Mouse (Mus musculus): Measurements from ENCODE around the gene Ifi203. TPM values are rescaled to one million over a fixed set of nuclear protein-coding genes. Genes with fewer than 3 reads are reported as not detected.
"Not testable (repeated sequence)": the region's sequence is repeated elsewhere in the genome, so short reads cannot be mapped to it uniquely, and the experiment has no call there.

Gene Ifi203
- polyA plus RNA-seq, 1 experiment from 2014 or later: not detected

DNA sequence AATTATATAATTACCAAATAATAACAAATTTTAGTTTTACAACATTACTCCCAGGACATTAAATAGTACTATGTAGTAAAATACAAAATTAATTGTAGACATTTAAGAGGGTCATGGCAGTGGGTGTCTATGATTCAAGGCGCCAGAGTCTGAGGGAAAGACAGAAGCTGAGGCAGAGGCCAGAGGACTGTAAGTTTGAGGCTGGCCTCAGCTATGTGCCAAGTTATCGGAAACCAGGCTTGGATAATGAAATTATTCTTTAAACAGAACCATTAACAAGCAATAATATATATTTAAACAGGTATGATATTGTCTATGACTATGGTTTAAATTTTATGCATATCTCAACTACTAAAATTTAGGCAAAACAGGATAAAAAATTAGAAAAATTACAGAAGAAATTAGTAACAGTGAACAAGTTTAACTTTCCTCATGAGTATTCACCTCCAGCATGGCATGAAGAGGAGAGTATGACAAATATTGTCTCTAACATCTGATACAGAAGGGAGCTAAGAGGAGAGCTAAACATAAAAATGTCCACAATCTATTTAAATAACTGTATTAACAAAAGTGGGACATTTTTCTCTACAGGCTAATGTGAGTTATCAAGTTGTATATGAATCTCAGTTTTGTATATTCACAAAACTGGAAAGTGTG is 30.5 kb downstream of the Ifi203 start:
- Histone ChIP-seq H3K36me3 (ENCODE audit: control insufficient read depth, insufficient read depth, low read length) (no peaks in the 10 kb centered on the region), H3K4me2 (ENCODE audit: low read depth, low read length, severe bottlenecking) (no peak overlapping the region), H3K27ac (ENCODE audit: low read depth, low read length) (no peak overlapping the region), H3K9me3 (ENCODE audit: control insufficient read depth, low read length) (no peaks in the 10 kb centered on the region), H3K9ac (ENCODE audit: low read length) (no peak overlapping the region), H3K4me3 (ENCODE audit: low read depth, low read length) (no peak overlapping the region), H3K27me3 (ENCODE audit: control insufficient read depth, insufficient read depth, low read length) (no peaks in the 10 kb centered on the region), H3K4me1 (replicated peaks; ENCODE audit: control insufficient read depth, insufficient read depth, low read length) (no peaks in the 10 kb centered on the region)
- ATAC-seq (replicated peaks; ENCODE audit: low FRiP score) (no peak), DNase-seq (ENCODE audit: low spot score) (no peak)
- WGBS: 84% methylated on average over 2 of the region's 2 CpGs

DNA sequence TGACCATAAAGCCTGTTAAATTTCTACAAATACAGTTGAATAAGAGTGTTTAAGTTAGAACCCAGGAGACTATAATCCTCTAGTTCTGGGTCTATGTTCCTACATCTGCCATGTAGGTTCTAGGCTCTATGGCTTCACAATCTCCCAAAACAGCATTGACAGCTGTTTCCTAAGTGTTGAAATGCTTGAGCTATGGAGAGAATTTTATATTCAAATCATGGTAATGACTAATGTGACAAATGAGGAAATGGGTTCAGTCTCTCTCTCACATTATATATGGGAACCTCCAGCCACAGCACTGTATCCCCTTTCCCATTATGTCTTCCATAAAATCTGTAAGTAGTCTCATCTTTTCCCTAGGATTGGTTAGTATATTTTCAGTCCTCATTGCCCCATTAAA is 34.1 kb downstream of the Ifi203 start:
- not testable (repeated sequence) for H3K9ac ChIP-seq (ENCODE audit: low read length); DNase-seq (ENCODE audit: low spot score); H3K4me3 ChIP-seq (ENCODE audit: low read depth, low read length); H3K27ac ChIP-seq (ENCODE audit: low read depth, low read length); H3K36me3 ChIP-seq (ENCODE audit: control insufficient read depth, insufficient read depth, low read length); H3K4me1 ChIP-seq (replicated peaks; ENCODE audit: control insufficient read depth, insufficient read depth, low read length); H3K27me3 ChIP-seq (ENCODE audit: control insufficient read depth, insufficient read depth, low read length); H3K9me3 ChIP-seq (ENCODE audit: control insufficient read depth, low read length); ATAC-seq (replicated peaks; ENCODE audit: low FRiP score); H3K4me2 ChIP-seq (ENCODE audit: low read depth, low read length, severe bottlenecking)

DNA sequence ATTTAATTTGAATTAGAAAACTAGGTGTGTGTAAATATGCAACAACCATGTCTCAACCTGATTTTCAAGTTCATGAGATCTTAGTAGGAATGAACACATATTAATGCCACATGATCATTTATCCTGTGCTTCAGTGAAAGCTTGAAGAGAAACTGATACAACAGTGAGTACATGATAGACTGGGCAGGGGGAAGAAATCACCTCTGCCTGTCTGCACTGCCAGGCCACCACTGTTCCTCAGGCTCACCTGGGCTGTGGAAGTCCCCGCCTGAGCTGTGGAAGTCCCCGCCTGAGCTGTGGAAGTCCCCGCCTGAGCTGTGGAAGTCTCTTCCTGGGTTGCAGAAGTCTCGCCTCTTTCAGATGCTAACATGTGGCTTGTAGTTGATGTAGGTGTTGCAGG is 36.6 kb downstream of the Ifi203 start:
- H3K9me3 ChIP-seq (ENCODE audit: control insufficient read depth, low read length); H3K9ac ChIP-seq (ENCODE audit: low read length); H3K27me3 ChIP-seq (ENCODE audit: control insufficient read depth, insufficient read depth, low read length); H3K36me3 ChIP-seq (ENCODE audit: control insufficient read depth, insufficient read depth, low read length); ATAC-seq (replicated peaks; ENCODE audit: low FRiP score); H3K4me3 ChIP-seq (ENCODE audit: low read depth, low read length); H3K27ac ChIP-seq (ENCODE audit: low read depth, low read length); DNase-seq (ENCODE audit: low spot score); H3K4me1 ChIP-seq (replicated peaks; ENCODE audit: control insufficient read depth, insufficient read depth, low read length); H3K4me2 ChIP-seq (ENCODE audit: low read depth, low read length, severe bottlenecking): not testable (repeated sequence)
- WGBS: 90% methylated on average over 4 of the region's 4 CpGs

DNA sequence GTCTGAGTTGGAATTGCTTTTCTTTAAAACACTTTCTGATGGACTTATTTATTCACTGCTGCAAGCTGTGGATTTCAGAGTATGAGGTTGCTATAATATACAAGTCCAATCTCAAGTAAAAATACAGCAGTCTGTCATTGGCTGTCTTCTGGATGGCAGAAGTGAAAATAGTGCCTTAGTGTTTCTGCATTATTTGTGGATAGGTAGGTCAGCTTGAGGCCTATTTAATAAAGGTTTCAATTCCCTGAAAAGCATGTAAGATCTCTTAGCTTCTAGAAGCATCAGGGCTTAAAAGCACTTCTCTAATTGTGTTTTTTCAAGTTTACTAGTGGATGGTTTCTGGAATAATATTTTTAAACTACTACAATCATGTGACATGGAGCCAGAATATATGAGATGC is 52.7 kb downstream of the Ifi203 start:
- H3K4me3 ChIP-seq (ENCODE audit: low read depth, low read length); H3K4me2 ChIP-seq (ENCODE audit: low read depth, low read length, severe bottlenecking); H3K4me1 ChIP-seq (replicated peaks; ENCODE audit: control insufficient read depth, insufficient read depth, low read length); ATAC-seq (replicated peaks; ENCODE audit: low FRiP score); H3K27ac ChIP-seq (ENCODE audit: low read depth, low read length); H3K9ac ChIP-seq (ENCODE audit: low read length); H3K36me3 ChIP-seq (ENCODE audit: control insufficient read depth, insufficient read depth, low read length); DNase-seq (ENCODE audit: low spot score); H3K27me3 ChIP-seq (ENCODE audit: control insufficient read depth, insufficient read depth, low read length); H3K9me3 ChIP-seq (ENCODE audit: control insufficient read depth, low read length): not testable (repeated sequence)

DNA sequence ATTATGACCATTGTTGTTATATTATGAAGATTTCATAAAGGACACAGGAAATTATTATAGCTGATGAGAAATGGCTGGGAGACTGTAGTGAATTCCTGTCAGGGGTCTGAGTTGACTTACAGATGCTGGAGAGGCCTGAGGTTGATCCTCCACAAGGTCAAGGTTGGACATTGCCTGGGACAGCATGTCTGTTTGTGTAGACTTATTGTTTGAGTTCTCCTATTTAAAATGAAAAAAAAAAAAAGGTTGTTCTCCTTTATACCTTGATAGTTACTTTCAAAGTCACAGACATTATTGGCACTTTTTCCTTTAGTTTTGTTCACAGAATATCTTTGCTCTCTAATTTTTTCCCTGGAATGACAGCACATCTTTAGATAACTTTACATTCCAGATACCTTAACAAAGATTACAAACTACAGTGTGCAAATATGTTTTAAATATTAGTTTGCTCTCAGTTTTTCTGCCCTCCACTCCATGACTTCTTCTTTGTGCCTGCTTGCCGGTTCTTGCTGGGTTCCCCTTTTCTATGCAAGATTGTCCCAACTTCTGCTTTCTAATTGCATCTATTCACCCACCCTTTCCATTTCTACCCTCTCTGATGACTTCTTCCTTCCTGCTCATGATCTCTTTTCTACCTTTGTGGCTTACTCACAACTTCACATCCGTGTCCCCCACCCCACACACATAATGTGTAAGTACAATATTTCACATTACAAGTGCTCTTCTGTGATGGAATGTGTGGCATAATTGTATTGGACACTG is 55.3 kb downstream of the Ifi203 start:
- H3K4me2 ChIP-seq (ENCODE audit: low read depth, low read length, severe bottlenecking); H3K9ac ChIP-seq (ENCODE audit: low read length); DNase-seq (ENCODE audit: low spot score); H3K27me3 ChIP-seq (ENCODE audit: control insufficient read depth, insufficient read depth, low read length); H3K9me3 ChIP-seq (ENCODE audit: control insufficient read depth, low read length); H3K36me3 ChIP-seq (ENCODE audit: control insufficient read depth, insufficient read depth, low read length); ATAC-seq (replicated peaks; ENCODE audit: low FRiP score); H3K4me1 ChIP-seq (replicated peaks; ENCODE audit: control insufficient read depth, insufficient read depth, low read length); H3K4me3 ChIP-seq (ENCODE audit: low read depth, low read length); H3K27ac ChIP-seq (ENCODE audit: low read depth, low read length): not testable (repeated sequence)
- 100% methylated on average over 1 of the region's 2 CpGs for WGBS

DNA sequence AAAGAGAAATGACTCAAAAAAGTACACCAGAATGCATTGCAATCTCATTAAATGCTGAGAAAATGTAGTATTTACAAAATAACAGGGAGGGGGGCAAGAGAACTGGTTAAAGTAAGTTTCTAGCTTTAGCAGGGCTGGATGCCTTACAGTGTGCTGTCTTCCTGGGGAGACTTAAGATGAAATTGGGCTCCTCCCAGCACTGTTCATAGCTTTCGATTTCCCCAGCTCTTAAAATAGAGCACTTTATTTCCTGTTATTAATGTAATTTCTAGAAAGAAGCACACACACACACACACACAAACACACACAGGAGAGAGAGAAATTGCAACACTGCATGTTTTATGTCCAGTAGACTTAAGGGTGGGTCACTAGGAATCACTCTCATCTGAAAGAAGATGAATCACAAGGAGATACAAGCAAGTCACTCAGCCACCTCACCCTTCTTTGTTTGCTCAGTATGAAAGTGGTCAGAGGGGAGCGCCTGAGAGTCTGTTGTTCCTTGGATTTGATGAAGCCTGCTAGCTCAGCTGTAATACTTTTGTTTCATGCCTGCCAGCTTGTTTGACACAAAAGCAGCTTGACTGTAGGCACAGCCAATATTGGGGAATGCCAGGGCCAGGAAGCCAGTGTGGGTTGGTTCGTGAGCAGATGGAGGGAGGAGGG is 62.3 kb downstream of the Ifi203 start:
- DNase-seq (ENCODE audit: low spot score); H3K4me1 ChIP-seq (replicated peaks; ENCODE audit: control insufficient read depth, insufficient read depth, low read length); ATAC-seq (replicated peaks; ENCODE audit: low FRiP score); H3K27ac ChIP-seq (ENCODE audit: low read depth, low read length); H3K4me2 ChIP-seq (ENCODE audit: low read depth, low read length, severe bottlenecking); H3K9me3 ChIP-seq (ENCODE audit: control insufficient read depth, low read length); H3K36me3 ChIP-seq (ENCODE audit: control insufficient read depth, insufficient read depth, low read length); H3K4me3 ChIP-seq (ENCODE audit: low read depth, low read length); H3K27me3 ChIP-seq (ENCODE audit: control insufficient read depth, insufficient read depth, low read length); H3K9ac ChIP-seq (ENCODE audit: low read length): not testable (repeated sequence)
- WGBS: 70% methylated on average over 3 of the region's 3 CpGs

DNA sequence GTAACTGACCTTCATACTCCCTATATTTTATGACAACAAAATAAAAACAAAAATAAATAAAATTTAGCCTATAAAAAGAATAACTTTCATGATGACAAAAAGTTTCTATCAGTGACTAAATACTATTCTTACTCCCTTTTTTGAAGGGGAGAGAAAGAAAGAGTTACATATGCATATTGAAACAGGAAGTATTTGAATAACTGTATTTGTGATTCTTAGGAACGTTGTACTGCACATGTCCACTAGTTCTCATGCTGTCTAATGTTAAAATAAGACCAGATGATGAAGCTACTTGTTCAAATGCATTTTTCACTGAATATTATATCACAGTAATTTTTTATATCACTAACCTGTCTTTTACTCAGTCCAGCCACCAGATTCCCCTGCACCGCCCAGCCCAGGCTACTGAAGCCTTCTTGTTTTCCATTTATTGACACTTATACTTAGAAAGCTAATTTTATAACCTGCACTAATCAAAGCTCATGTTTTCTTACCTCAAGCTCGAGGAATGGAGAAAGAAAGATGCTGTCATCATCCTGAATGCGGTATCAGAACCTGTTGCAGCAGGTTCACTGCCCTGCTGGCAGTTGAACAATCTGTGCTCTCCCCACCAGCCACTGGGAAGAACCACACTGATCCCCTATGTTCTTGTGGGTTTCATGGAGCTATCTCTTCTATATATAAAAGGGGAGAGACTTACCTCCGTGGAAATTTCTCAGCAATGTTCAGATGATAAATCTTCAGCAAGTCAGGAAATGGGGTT is 63.1 kb downstream of the Ifi203 start:
- H3K4me1 ChIP-seq (replicated peaks; ENCODE audit: control insufficient read depth, insufficient read depth, low read length); H3K9me3 ChIP-seq (ENCODE audit: control insufficient read depth, low read length); H3K4me3 ChIP-seq (ENCODE audit: low read depth, low read length); DNase-seq (ENCODE audit: low spot score); H3K9ac ChIP-seq (ENCODE audit: low read length); H3K36me3 ChIP-seq (ENCODE audit: control insufficient read depth, insufficient read depth, low read length); ATAC-seq (replicated peaks; ENCODE audit: low FRiP score); H3K27me3 ChIP-seq (ENCODE audit: control insufficient read depth, insufficient read depth, low read length); H3K27ac ChIP-seq (ENCODE audit: low read depth, low read length); H3K4me2 ChIP-seq (ENCODE audit: low read depth, low read length, severe bottlenecking): not testable (repeated sequence)
- 83% methylated on average over 5 of the region's 5 CpGs for WGBS

DNA sequence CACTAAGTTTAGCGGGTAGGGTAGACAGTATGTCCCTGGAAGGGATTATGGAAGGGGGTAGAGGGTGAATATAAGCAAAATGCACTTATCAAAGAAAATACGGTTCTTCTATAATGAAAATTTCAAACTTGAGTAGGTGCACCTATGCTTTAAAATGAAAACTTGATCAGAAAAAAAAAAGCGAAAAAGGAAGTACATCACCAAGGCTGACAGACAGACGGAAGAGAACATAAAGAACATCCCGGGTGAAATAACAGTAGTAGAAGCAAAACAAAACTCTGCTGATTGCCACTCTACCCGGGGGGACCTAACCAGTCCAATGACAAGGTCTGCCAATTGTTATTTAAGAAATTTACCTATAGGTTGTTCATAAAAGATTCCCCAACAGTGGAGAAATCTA is 64.2 kb downstream of the Ifi203 start:
- not testable (repeated sequence) for ATAC-seq (replicated peaks; ENCODE audit: low FRiP score); H3K4me2 ChIP-seq (ENCODE audit: low read depth, low read length, severe bottlenecking)

More for the DNA sequence above, 64.2 kb downstream of the Ifi203 start:
- not testable (repeated sequence) for H3K27ac ChIP-seq (ENCODE audit: low read depth, low read length); H3K36me3 ChIP-seq (ENCODE audit: control insufficient read depth, insufficient read depth, low read length); H3K9ac ChIP-seq (ENCODE audit: low read length); H3K4me1 ChIP-seq (replicated peaks; ENCODE audit: control insufficient read depth, insufficient read depth, low read length); H3K9me3 ChIP-seq (ENCODE audit: control insufficient read depth, low read length); DNase-seq (ENCODE audit: low spot score); H3K4me3 ChIP-seq (ENCODE audit: low read depth, low read length); H3K27me3 ChIP-seq (ENCODE audit: control insufficient read depth, insufficient read depth, low read length)
- 88% methylated on average over 6 of the region's 6 CpGs for WGBS

All from forebrain, embryonic 11.5 days (tissue).